Mouse (Mus musculus): ENCODE measurements around the gene Hivep3.

GRCm38 (mm10) chr4:119833884-119834283, 100.3 kb downstream of the Hivep3 start:
- no peak for TF ChIP-seq CTCF (IDR thresholded peaks at IDR 0.05 in 2 of 3, conservative IDR thresholded peaks at IDR 0.05 in 1 of 3; ENCODE audit: control insufficient read depth in 1 of 3, insufficient read depth in 1 of 3, low read depth in 2 of 3, low read length in 3 of 3, poor library complexity in 1 of 3, severe bottlenecking in 1 of 3)
- TF ChIP-seq MYC (IDR thresholded peaks at IDR 0.05; ENCODE audit: low read depth, low read length), result no peak
- TF ChIP-seq SIN3A (IDR thresholded peaks at IDR 0.05; ENCODE audit: low read length), result no peak

Data from MEL (cell line).